Mouse (Mus musculus) stomach, postnatal 0 days (tissue): ENCODE measurements at regions not wholly inside any gene's neighbourhood (a gene's known extent, or its start where the extent isn't known, plus 50 kb on each side); places are given as distances from the start of the nearest gene placed in this dataset.

Experiments used
- CTCF ChIP-seq: IDR thresholded peaks from 2 replicates; pipeline ENCODE4 v1.5.1; 2016; ENCODE audit warnings: antibody characterized with exemption, low read depth, mild to moderate bottlenecking, moderate library complexity
- EP300 ChIP-seq: optimal IDR thresholded peaks from 2 replicates; pipeline ENCODE3; 2016; ENCODE audit warnings: antibody characterized with exemption

GRCm38 (mm10) chr12:9912333-9912732 lies 342.4 kb downstream of the Osr1 start:
- TF ChIP-seq CTCF (no peak), EP300 (no peak)
